Mouse (Mus musculus) embryonic facial prominence, embryonic 14.5 days (tissue): ENCODE measurements around the gene Gpr88. TPM values are rescaled to one million over a fixed set of nuclear protein-coding genes. Genes with fewer than 3 reads are reported as not detected.
A peak's percentile ranks its signal among the peaks of the same experiment; 100 is the strongest.

Experiments used
- ATAC-seq: fragments of 200-750 bp; cut with Nextera tagmentation; 2 replicates; pipeline ENCODE4 v1.8.0; 2017; ENCODE audit warnings: low read depth, moderate number of reproducible peaks, moderate TSS enrichment
- DNase-seq: peaks from one replicate; pipeline ENCODE4 v3.0.0-alpha.2; 2015; ENCODE audit warnings: low spot score
- H3K27ac ChIP-seq: fragments of 300-500 bp; sonication (generic); replicated peaks from 2 replicates; pipeline ENCODE4 v1.5.1; 2014; ENCODE audit warnings: low read depth, mild to moderate bottlenecking, low read length, moderate library complexity
- H3K27me3 ChIP-seq: fragments of 300-500 bp; sonication (generic); replicated peaks from 2 replicates; pipeline ENCODE4 v1.6.1; 2014; ENCODE audit warnings: low read length; ENCODE audit not compliant: control insufficient read depth, insufficient read depth
- H3K36me3 ChIP-seq: fragments of 300-500 bp; sonication (generic); 2 replicates; pipeline ENCODE4 v1.6.1; 2014; ENCODE audit warnings: low read length, mixed read lengths; ENCODE audit not compliant: control insufficient read depth, insufficient read depth
- H3K4me1 ChIP-seq: fragments of 300-500 bp; sonication (generic); 2 replicates; pipeline ENCODE4 v1.6.1; 2014; ENCODE audit warnings: antibody characterized with exemption, low read length; ENCODE audit not compliant: control insufficient read depth, insufficient read depth
- H3K4me2 ChIP-seq: fragments of 300-500 bp; sonication (generic); 2 replicates; pipeline ENCODE4 v1.6.1; 2014; ENCODE audit warnings: low read depth, mild to moderate bottlenecking, low read length, moderate library complexity, mixed read lengths
- H3K4me3 ChIP-seq: fragments of 300-500 bp; sonication (generic); 2 replicates; pipeline ENCODE4 v1.5.1; 2014; ENCODE audit warnings: low read depth, mild to moderate bottlenecking, low read length
- H3K9ac ChIP-seq: fragments of 300-500 bp; sonication (generic); 2 replicates; pipeline ENCODE4 v1.6.1; 2014; ENCODE audit warnings: low read depth, mild to moderate bottlenecking, low read length, moderate library complexity, mixed read lengths
- H3K9me3 ChIP-seq: fragments of 300-500 bp; sonication (generic); 2 replicates; pipeline ENCODE4 v1.6.1; 2016; ENCODE audit warnings: low read length; ENCODE audit not compliant: control insufficient read depth
- WGBS: fragments of 180-500 bp; shearing (Covaris S2); extraction: QIAGEN DNeasy Blood & Tissue Kit; methylation state at CpG from one replicate; pipeline ENCODE4 v1.1.7; 2014; 5-methylcytosine and 5-hydroxymethylcytosine counted together
- polyA plus RNA-seq: library from polyadenylated mRNA; unstranded; fragments of >200 nt; fragmentation: Nextera tagmentation; extraction: Ambion mirVana; gene quantifications from 2 replicates; pipeline ENCODE4 v1.2.1, GENCODE M21; 2014

The Gpr88 gene
- polyA plus RNA-seq, 1 experiment from 2014 or later = 0.93 TPM

DNA sequence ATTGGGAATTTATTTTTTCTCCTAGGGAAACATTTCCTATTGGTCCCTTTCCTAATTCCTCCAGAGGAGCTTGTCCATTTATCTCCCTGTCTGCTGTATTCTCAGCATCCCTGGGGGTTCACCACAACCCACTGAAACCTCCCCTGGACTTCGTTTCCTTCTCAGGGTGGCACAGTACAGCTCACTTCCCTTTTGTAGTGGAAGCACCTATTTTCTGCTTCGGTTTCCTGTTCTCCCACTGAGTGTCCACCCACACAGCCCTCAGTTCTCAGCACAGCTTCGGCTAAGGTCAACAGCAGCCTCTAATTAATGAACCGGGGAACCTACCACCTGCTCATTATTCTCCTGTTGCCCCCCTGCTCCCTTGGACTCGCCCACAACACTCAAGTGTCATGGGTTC is 2.8 kb upstream of the Gpr88 start:
- Histone ChIP-seq H3K4me2 (no peak overlapping the region), H3K27ac (no peak overlapping the region), H3K4me1 (peaks cover 21% of the 10 kb centered on the region), H3K4me3 (no peak overlapping the region), H3K9me3 (no peaks in the 10 kb centered on the region), H3K36me3 (no peaks in the 10 kb centered on the region), H3K27me3 (peaks cover 41% of the 10 kb centered on the region), H3K9ac (no peak overlapping the region)
- 56% methylated on average over 5 of the region's 5 CpGs for WGBS
- ATAC-seq (no peak), DNase-seq (peak; percentile 6)

DNA sequence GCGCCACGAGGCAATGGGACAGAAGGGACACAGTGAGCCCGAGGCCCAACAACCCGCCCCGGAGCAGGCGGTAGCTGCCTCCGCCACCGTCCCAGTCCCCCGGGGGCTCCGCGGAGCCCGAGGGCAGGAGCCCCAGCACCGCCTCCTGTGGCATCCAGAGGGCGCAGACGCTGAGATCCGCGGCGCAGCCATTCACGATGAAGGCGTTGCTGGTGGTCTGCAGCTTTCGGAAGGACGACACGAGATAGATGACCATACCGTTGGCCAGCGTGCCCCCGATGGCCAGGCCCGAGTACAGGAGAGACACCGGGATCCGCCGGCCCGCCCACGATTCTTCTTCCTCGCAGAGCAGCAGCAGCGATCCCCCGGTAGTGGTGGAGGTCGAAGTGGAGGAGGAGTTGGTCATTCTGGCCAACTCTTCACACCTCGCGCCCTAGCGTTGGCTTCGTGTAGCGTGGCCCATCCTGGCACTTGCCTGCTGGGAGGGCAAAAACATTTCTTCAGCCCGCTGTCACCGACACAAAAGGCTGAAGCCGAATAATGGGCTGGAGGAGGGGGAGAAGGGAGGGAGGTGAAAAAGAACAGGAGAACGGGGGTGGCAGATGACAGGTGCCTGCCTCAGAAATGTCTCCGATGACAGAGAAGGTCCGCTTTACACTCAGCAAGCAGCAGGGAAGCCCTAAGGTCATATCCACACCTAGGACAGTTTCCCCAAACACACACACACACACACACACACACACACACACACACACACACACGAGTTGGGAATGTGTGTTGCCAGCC is 855 bp downstream of the Gpr88 start:
- no peaks in the 10 kb centered on the region for H3K36me3 ChIP-seq
- no peak overlapping the region for H3K27ac ChIP-seq
- under 1% methylated on average over 32 of the region's 48 CpGs for WGBS
- peak; percentile 36 for DNase-seq
- H3K4me2 ChIP-seq = peak overlapping the region; percentile 98
- peaks cover 65% of the 10 kb centered on the region for H3K27me3 ChIP-seq
- H3K9ac ChIP-seq = peak overlapping the region; percentile 59
- no peaks in the 10 kb centered on the region for H3K9me3 ChIP-seq
- peak; percentile 30 for ATAC-seq
- peak overlapping the region; percentile 54 for H3K4me3 ChIP-seq
- peaks cover 21% of the 10 kb centered on the region for H3K4me1 ChIP-seq

DNA sequence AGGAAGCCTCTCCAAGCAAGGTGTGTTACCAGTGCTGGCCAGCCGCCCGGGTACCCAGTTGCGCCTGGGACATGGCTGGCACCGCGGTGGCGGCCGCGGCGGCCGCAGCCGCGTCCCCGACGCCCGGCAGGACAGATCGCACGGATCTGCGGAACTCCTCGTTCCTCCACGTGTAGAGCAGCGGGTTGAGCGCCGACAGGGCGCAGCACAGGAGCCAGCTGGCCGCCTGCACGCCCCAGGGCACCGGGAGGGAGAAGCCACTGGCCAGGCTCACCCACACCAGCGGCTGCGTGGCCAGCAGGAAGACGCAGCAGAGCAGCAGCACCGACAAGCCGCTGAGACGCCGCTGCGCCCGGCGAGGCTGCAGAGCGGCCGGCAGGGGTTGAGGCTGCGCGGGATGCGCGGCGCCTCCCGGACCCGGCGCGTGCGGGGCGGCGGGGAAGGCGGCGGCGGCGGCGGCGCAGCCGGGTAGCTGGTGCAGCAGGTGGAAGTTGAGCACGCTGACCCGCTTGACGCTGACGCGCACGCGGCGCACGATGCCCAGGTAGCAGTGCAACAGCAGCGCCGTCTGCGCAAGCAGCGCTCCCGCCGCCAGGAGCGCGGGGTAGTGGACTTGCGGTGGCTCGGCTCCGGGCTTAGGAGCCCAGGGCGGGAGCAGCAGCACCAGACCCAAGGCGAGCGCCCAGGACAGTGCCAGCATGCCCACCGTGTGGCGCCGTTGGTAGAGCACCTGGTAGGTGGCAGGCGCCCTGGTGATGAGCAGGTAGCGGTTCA is 1.6 kb downstream of the Gpr88 start:
- Histone ChIP-seq H3K9ac (peak overlapping the region; percentile 59), H3K4me3 (peak overlapping the region; percentile 54), H3K27me3 (peaks cover 65% of the 10 kb centered on the region), H3K4me2 (peak overlapping the region; percentile 98), H3K36me3 (no peaks in the 10 kb centered on the region), H3K9me3 (no peaks in the 10 kb centered on the region), H3K27ac (no peak overlapping the region), H3K4me1 (peaks cover 21% of the 10 kb centered on the region)
- DNase-seq (peak; percentile 15), ATAC-seq (peak; percentile 59; the same call in 1 of the 2 replicates)
- under 1% methylated on average over 44 of the region's 86 CpGs for WGBS

DNA sequence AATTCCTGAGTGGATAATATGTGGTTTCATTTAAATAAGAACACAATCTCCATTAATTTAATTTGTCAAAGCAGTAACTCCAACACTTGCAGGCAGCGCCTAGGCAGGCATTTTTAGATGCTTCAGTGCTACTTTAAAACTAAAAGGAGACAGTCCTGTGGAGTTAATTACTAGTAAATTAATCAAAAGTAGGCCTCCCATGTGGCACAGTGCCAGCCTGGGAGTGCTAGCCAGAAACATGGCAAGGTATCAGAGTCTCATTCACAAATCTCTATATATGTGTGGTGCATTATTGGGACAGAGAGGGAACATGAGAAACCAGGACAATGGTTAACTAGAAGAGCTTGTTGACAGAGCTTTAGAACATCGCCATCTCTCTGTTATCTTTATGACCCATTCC is 4.3 kb downstream of the Gpr88 start:
- no peak overlapping the region for H3K4me2 ChIP-seq
- ATAC-seq = no peak
- peaks cover 54% of the 10 kb centered on the region for H3K27me3 ChIP-seq
- H3K9me3 ChIP-seq = no peaks in the 10 kb centered on the region
- H3K27ac ChIP-seq = no peak overlapping the region
- H3K9ac ChIP-seq = no peak overlapping the region
- H3K4me1 ChIP-seq = peaks cover 21% of the 10 kb centered on the region
- no peak overlapping the region for H3K4me3 ChIP-seq
- 86% methylated on average over 2 of the region's 2 CpGs for WGBS
- no peaks in the 10 kb centered on the region for H3K36me3 ChIP-seq
- DNase-seq = no peak

DNA sequence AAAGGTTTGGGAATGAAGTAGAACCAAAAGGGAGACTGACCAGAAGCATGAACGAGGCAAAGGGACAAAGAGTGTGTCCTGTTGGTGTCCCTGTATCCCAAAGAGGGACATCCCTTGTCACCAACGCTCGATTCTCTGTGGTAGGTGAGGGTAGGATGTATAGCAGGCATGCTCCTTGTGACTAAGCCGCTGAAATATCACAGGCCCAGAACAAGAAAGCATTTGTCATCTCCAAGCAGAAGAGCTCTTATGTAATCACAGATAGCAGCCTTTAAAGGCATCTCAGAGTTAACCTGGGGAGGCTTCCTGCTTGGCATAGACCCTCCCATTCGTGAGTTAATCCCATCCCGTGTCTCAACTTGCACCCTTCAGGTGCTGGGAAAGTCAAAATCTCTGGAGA is 8.8 kb downstream of the Gpr88 start:
- DNase-seq (no peak), ATAC-seq (no peak)
- H3K9ac ChIP-seq = no peak overlapping the region
- H3K4me1 ChIP-seq = no peaks in the 10 kb centered on the region
- no peak overlapping the region for H3K27ac ChIP-seq
- H3K36me3 ChIP-seq = no peaks in the 10 kb centered on the region
- H3K27me3 ChIP-seq = peaks cover 9% of the 10 kb centered on the region; the same call in 1 of the 2 replicates
- H3K4me3 ChIP-seq = no peak overlapping the region
- H3K4me2 ChIP-seq = no peak overlapping the region
- H3K9me3 ChIP-seq = no peaks in the 10 kb centered on the region
- WGBS = 61% methylated on average over 6 of the region's 6 CpGs

DNA sequence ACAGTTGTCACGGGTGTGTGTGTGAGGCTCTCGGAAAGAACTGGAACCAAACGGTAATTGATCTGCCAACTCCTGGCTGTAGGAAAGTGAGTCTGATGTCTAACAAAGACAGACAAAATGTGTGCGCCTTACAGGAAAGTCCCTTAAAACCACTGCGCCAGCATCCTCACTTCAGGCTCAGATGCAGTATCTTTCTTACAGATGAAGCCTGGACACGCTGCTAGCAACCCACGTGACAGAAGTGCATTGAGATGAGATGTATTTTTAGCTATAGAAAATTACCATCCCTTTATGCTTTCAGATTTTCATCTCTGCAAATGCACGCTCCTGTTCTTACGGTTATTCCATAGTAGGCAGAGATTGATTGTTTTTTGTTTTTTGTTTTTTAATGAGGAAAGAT is 10.6 kb downstream of the Gpr88 start:
- no peaks in the 10 kb centered on the region for H3K36me3 ChIP-seq
- no peaks in the 10 kb centered on the region for H3K9me3 ChIP-seq
- no peak overlapping the region for H3K4me2 ChIP-seq
- no peak for DNase-seq
- ATAC-seq = no peak
- H3K9ac ChIP-seq = no peak overlapping the region
- H3K27ac ChIP-seq = no peak overlapping the region
- H3K4me1 ChIP-seq = no peaks in the 10 kb centered on the region
- H3K27me3 ChIP-seq = no peaks in the 10 kb centered on the region
- no peak overlapping the region for H3K4me3 ChIP-seq
- WGBS = 71% methylated on average over 9 of the region's 9 CpGs

DNA sequence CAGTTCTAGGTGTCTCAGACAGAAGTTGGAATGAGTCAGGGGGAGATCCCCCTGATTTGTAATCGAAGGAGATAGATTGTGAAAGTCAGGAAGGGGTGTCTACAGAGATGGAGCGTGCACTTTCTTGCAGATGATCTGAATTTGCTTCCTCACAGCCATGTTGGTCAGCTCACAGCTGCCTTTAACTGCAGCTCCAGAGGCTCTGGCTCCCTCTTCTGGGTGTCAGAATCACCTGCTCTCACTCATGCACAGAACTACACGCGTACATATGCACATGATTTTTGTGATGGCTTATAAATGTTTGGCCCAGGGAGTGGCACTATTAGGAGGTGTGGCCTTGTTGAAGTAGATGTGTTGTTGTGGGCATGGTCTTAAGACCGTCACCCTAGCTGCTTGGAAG is 15.8 kb downstream of the Gpr88 start:
- Histone ChIP-seq H3K4me1 (no peaks in the 10 kb centered on the region), H3K36me3 (no peaks in the 10 kb centered on the region), H3K4me3 (no peak overlapping the region), H3K9me3 (no peaks in the 10 kb centered on the region), H3K9ac (no peak overlapping the region), H3K27ac (no peak overlapping the region), H3K27me3 (no peaks in the 10 kb centered on the region), H3K4me2 (no peak overlapping the region)
- DNase-seq = no peak
- ATAC-seq = no peak
- WGBS = 93% methylated on average over 5 of the region's 5 CpGs

DNA sequence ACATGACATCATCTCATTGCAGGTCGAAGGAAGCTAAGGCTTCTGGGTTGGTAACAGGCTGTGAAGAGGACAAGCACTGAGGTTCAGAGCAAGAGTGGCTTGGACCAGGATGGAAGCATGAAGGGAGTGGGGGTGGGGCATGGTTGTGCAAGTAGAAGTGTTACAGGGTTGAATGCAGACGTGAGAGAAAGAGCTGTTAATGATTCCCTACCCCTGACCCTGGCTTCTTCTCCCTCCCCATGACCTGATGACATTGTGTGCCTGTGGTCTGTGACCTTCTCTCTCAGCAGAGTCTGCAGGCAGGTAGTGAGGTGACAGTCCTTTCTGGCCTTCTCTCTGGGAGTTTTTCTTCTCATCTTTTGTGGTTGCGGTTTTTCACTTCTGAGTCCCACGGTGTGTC is 16.4 kb downstream of the Gpr88 start:
- H3K4me3 ChIP-seq = no peak overlapping the region
- no peak overlapping the region for H3K27ac ChIP-seq
- WGBS = 76% methylated on average over 4 of the region's 4 CpGs
- H3K36me3 ChIP-seq = no peaks in the 10 kb centered on the region
- no peaks in the 10 kb centered on the region for H3K4me1 ChIP-seq
- H3K27me3 ChIP-seq = no peaks in the 10 kb centered on the region
- H3K4me2 ChIP-seq = no peak overlapping the region
- no peak for ATAC-seq
- H3K9me3 ChIP-seq = no peaks in the 10 kb centered on the region
- no peak overlapping the region for H3K9ac ChIP-seq
- no peak for DNase-seq
